Mouse (Mus musculus) midbrain, embryonic 12.5 days (tissue): ENCODE results near the gene Rac2. TPM values are rescaled to one million over a fixed set of nuclear protein-coding genes. Genes with fewer than 3 reads are reported as not detected.
A peak's percentile ranks its signal among the peaks of the same experiment; 100 is the strongest.

ENCODE experiments used
- ATAC-seq: fragments of 200-750 bp; cut with Nextera tagmentation; 2 replicates; pipeline ENCODE4 v1.8.0; 2017; ENCODE audit warnings: low read depth, moderate TSS enrichment, moderate library complexity; ENCODE audit not compliant: low FRiP score
- H3K27ac ChIP-seq: fragments of 300-500 bp; sonication (generic); replicated peaks from 2 replicates; pipeline ENCODE4 v1.5.1; 2016; ENCODE audit warnings: mild to moderate bottlenecking
- H3K27me3 ChIP-seq: fragments of 300-500 bp; sonication (generic); 2 replicates; pipeline ENCODE4 v1.6.1; 2016; ENCODE audit warnings: mild to moderate bottlenecking
- H3K36me3 ChIP-seq: fragments of 300-500 bp; sonication (generic); 2 replicates; pipeline ENCODE4 v1.6.1; 2016
- H3K4me1 ChIP-seq: fragments of 300-500 bp; sonication (generic); 2 replicates; pipeline ENCODE4 v1.6.1; 2016
- H3K4me2 ChIP-seq: fragments of 300-500 bp; sonication (generic); replicated peaks from 2 replicates; pipeline ENCODE4 v1.6.1; 2016; ENCODE audit warnings: mild to moderate bottlenecking, moderate library complexity
- H3K4me3 ChIP-seq: fragments of 300-500 bp; sonication (generic); 2 replicates; pipeline ENCODE4 v1.5.1; 2016; ENCODE audit warnings: mild to moderate bottlenecking
- H3K9ac ChIP-seq: fragments of 300-500 bp; sonication (generic); replicated peaks from 2 replicates; pipeline ENCODE4 v1.6.1; 2016; ENCODE audit warnings: mild to moderate bottlenecking, moderate library complexity
- H3K9me3 ChIP-seq: fragments of 300-500 bp; sonication (generic); 2 replicates; pipeline ENCODE4 v1.6.1; 2016; ENCODE audit warnings: mild to moderate bottlenecking
- WGBS: fragments of 180-500 bp; shearing (Covaris S2); methylation state at CpG from one replicate; pipeline ENCODE4 v1.1.7; 2016; 5-methylcytosine and 5-hydroxymethylcytosine counted together
- polyA plus RNA-seq: library from polyadenylated mRNA; unstranded; fragments of >200 nt; fragmentation: Nextera tagmentation; extraction: Ambion mirVana; gene quantifications from 2 replicates; pipeline ENCODE4 v1.2.1, GENCODE M21; 2016

Gene Rac2
- polyA plus RNA-seq, 1 experiment from 2014 or later, result 6.9 TPM

DNA sequence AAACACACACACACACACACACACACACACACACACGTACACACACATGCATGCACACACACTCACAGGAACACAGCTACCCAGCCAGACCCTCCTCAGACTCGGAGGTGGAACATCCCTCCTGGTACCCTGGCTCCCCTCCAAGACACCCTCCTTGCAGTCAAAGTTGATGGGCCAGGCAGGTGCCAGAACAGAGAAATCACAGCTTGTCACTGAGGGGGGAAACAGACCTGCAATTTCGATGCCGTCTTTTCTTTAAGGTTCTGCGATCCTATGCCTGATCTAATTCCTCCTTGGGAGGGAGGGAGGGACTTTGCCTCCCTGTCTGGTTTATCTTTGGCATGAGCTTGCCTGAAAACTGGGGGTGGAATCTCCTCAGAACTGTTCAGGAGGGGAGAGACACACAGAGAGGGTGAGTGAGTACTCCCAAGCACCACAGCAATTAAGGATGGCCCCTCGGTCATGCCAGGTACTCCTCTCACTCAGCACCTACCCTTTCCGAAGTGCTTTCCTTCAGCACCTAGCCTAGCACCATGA is 29.7 kb downstream of the Rac2 start:
- no peaks in the 10 kb centered on the region for H3K9me3 ChIP-seq
- peaks cover 58% of the 10 kb centered on the region for H3K27me3 ChIP-seq
- peaks cover 15% of the 10 kb centered on the region for H3K4me1 ChIP-seq
- no peak overlapping the region for H3K4me2 ChIP-seq
- no peak overlapping the region for H3K27ac ChIP-seq
- no peak for ATAC-seq
- WGBS, result 80% methylated on average over 7 of the region's 7 CpGs
- H3K4me3 ChIP-seq, result no peak overlapping the region
- H3K36me3 ChIP-seq, result no peaks in the 10 kb centered on the region
- H3K9ac ChIP-seq, result no peak overlapping the region

- Histone ChIP-seq H3K4me2 (no peak overlapping the region), H3K9me3 (no peaks in the 10 kb centered on the region), H3K9ac (no peak overlapping the region), H3K4me3 (no peak overlapping the region), H3K4me1 (peaks cover 13% of the 10 kb centered on the region), H3K27ac (no peak overlapping the region), H3K27me3 (peaks cover 58% of the 10 kb centered on the region), H3K36me3 (no peaks in the 10 kb centered on the region)
- no peak for ATAC-seq
- WGBS, result 90% methylated on average over 3 of the region's 3 CpGs
Measured at GRCm38 (mm10) chr15:78542098-78542766, 30.4 kb downstream of the Rac2 start.

- Histone ChIP-seq H3K4me2 (no peak overlapping the region), H3K4me3 (no peak overlapping the region), H3K9ac (no peak overlapping the region), H3K9me3 (no peaks in the 10 kb centered on the region), H3K27ac (no peak overlapping the region), H3K27me3 (peaks cover 58% of the 10 kb centered on the region), H3K36me3 (no peaks in the 10 kb centered on the region), H3K4me1 (peaks cover 13% of the 10 kb centered on the region)
- ATAC-seq, result no peak
- WGBS, result 72% methylated on average over 3 of the region's 3 CpGs
Measured at GRCm38 (mm10) chr15:78541606-78542005, 31.0 kb downstream of the Rac2 start.

- H3K4me2 ChIP-seq, result no peak overlapping the region
- WGBS, result 71% methylated on average over 3 of the region's 3 CpGs
- H3K27ac ChIP-seq, result no peak overlapping the region
- no peaks in the 10 kb centered on the region for H3K9me3 ChIP-seq
- H3K4me1 ChIP-seq, result peaks cover 15% of the 10 kb centered on the region
- H3K9ac ChIP-seq, result no peak overlapping the region
- no peaks in the 10 kb centered on the region for H3K36me3 ChIP-seq
- no peak overlapping the region for H3K4me3 ChIP-seq
- H3K27me3 ChIP-seq, result peaks cover 56% of the 10 kb centered on the region
- no peak for ATAC-seq
Measured at GRCm38 (mm10) chr15:78541036-78541435, 31.5 kb downstream of the Rac2 start.

DNA sequence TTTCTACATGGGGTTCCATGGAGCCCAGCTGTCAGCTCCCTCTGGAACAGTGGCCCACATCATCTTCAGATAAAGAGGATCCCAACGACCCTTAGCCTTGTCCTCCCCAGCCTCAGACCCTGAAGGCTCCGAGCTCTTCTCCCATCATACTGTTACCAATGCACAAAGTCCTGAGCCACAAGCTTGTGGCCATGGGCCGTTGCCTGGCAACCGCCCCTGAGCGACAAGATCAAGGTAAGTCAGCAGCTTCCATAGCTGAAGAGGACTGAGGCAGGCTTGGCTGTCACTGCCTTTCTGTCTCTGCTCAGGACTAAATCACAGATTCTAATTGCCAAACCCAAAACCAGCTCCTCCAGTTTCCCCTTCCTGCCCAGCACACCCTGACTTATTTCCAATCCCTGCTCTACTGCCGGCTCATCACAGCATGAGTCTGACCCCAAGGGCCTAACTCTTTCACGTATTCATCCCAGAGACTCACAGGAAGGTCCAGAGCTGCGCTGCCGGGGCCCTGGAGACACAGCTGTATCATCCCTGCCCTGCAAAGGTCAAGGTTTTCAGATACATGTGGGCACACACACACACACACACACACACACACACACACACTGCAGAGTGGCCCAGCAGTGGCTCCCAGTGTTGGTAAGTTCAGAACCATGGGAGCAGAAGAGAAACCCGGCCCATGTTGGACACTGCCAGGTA is 36.7 kb downstream of the Rac2 start:
- Histone ChIP-seq H3K4me3 (no peak overlapping the region), H3K27ac (peak overlapping the region; percentile 6; the same call in 1 of the 2 replicates), H3K36me3 (no peaks in the 10 kb centered on the region), H3K9ac (no peak overlapping the region; the same call in 1 of the 2 replicates), H3K4me1 (peaks cover 9% of the 10 kb centered on the region; the same call in 1 of the 2 replicates), H3K27me3 (peaks cover 25% of the 10 kb centered on the region), H3K9me3 (no peaks in the 10 kb centered on the region), H3K4me2 (no peak overlapping the region)
- WGBS, result 39% methylated on average over 10 of the region's 10 CpGs
- no peak for ATAC-seq

DNA sequence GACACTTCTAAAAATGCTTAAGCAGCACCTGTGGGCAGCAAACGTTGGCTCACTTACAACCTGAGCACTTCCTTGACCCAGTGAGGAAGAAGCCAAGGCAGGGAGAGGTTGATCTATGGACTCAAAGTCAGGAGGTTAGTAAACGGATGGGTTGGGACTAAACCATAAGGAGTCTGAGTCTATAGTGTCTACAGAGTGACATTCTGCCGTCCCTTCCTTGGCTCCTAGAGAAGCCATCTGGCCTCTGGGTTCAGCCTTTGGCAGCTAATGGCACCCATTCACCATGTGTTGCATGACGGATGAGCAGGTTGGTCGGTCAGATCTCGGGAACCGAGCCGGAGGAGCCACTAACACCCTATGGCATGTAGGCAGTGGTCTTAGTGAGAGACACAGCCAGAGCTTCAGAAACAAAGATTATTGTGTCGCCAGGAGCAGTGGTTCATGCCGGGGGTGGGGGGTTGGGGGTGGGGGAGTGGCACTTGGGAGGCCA is 39.2 kb downstream of the Rac2 start:
- Histone ChIP-seq H3K9me3 (no peaks in the 10 kb centered on the region), H3K9ac (no peak overlapping the region)
- no peak for ATAC-seq

DNA sequence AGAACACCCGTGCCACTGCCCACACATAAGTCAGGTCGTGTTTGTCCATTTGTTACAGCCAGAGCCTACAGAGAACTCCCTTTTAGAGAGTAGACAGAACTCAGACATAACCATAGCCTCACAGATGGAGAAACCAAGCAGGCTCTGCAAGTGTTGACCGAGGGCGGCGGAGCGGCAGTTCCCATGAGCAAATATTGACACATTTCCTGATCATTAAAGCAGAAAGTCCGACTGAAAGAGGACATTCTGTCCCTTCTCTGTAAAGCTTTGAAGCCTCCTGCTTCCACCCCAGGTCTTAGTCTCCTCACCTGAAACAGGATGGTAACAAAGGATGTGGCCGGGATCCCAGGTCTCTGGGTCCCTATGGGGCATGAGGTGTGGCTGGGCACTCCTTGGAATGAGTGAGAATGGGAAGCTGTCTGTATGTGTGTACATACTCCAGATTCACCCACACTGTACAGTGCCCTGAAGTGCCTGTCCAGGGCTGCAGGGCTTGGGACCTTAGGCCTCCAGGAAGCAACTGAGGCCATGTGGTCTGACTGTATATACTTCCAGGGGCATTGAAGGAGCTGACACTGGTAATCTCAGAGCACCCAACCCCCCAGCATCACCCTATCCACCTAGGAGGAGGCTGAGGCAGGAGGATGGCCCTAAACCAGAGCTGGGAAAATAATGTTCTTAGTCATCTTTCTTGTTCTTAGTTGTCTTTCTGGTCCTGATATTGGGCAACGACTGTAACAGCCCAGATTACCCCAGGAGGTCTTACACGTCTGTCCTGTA is 39.8 kb downstream of the Rac2 start:
- Histone ChIP-seq H3K27ac (no peak overlapping the region; the same call in 1 of the 2 replicates), H3K4me1 (peaks cover 25% of the 10 kb centered on the region), H3K9ac (no peak overlapping the region), H3K36me3 (no peaks in the 10 kb centered on the region), H3K4me3 (no peak overlapping the region), H3K9me3 (no peaks in the 10 kb centered on the region), H3K27me3 (peaks cover 10% of the 10 kb centered on the region), H3K4me2 (no peak overlapping the region)
- 66% methylated on average over 10 of the region's 10 CpGs for WGBS
- no peak for ATAC-seq

More for the DNA sequence above, 39.2 kb downstream of the Rac2 start:
- Histone ChIP-seq H3K36me3 (no peaks in the 10 kb centered on the region), H3K4me3 (no peak overlapping the region), H3K27ac (no peak overlapping the region), H3K4me1 (peaks cover 25% of the 10 kb centered on the region), H3K27me3 (peaks cover 10% of the 10 kb centered on the region), H3K4me2 (no peak overlapping the region)
- 81% methylated on average over 10 of the region's 10 CpGs for WGBS

- H3K9ac ChIP-seq, result peak overlapping the region; percentile 65
- peak overlapping the region; percentile 61 for H3K4me2 ChIP-seq
- no peaks in the 10 kb centered on the region for H3K36me3 ChIP-seq
- peak; percentile 80 for ATAC-seq
- peaks cover 25% of the 10 kb centered on the region for H3K4me1 ChIP-seq
- H3K4me3 ChIP-seq, result peak overlapping the region; percentile 39
- WGBS, result under 1% methylated on average over 25 of the region's 25 CpGs
- peak overlapping the region; percentile 65 for H3K27ac ChIP-seq
- no peaks in the 10 kb centered on the region for H3K9me3 ChIP-seq
- peaks cover 10% of the 10 kb centered on the region for H3K27me3 ChIP-seq
Measured at GRCm38 (mm10) chr15:78531901-78532469, 40.6 kb downstream of the Rac2 start.

- Histone ChIP-seq H3K36me3 (no peaks in the 10 kb centered on the region), H3K9me3 (no peaks in the 10 kb centered on the region), H3K4me2 (peak overlapping the region; percentile 61), H3K4me3 (0 out of 2 replicates have a peak overlapping the region, but pooled peaks have one; percentile 39), H3K9ac (peak overlapping the region; percentile 20; the same call in 1 of the 2 replicates), H3K4me1 (peaks cover 25% of the 10 kb centered on the region), H3K27me3 (peaks cover 10% of the 10 kb centered on the region), H3K27ac (peak overlapping the region; percentile 65)
- WGBS, result 67% methylated on average over 4 of the region's 4 CpGs
- peak; percentile 14; the same call in 1 of the 2 replicates for ATAC-seq
Measured at GRCm38 (mm10) chr15:78531451-78531720, 41.2 kb downstream of the Rac2 start.

GRCm38 (mm10) chr15:78530671-78531450 is 41.7 kb downstream of the Rac2 start, which contains the start of gene C1qtnf6:
C1qtnf6 (minus strand) TSS chr15:78531416.
- Histone ChIP-seq H3K27ac (peak within 1 kb of the TSS; percentile 65), H3K4me1 (peaks cover 22% of the 10 kb centered on the region), H3K36me3 (no peaks in the 10 kb centered on the region), H3K4me3 (peak within 1 kb of the TSS; percentile 39), H3K27me3 (peaks cover 10% of the 10 kb centered on the region), H3K4me2 (peak within 1 kb of the TSS; percentile 61), H3K9me3 (no peaks in the 10 kb centered on the region), H3K9ac (peak within 1 kb of the TSS; percentile 65)
- WGBS, result 73% methylated on average over 17 of the region's 17 CpGs
- no peak for ATAC-seq

- ATAC-seq, result no peak
- Histone ChIP-seq H3K27me3 (peaks cover 10% of the 10 kb centered on the region), H3K4me2 (no peak overlapping the region), H3K4me1 (peaks cover 16% of the 10 kb centered on the region), H3K9ac (peak overlapping the region; percentile 59; the same call in 1 of the 2 replicates), H3K4me3 (no peak overlapping the region), H3K36me3 (no peaks in the 10 kb centered on the region), H3K9me3 (no peaks in the 10 kb centered on the region), H3K27ac (no peak overlapping the region)
- 74% methylated on average over 3 of the region's 3 CpGs for WGBS
Measured at GRCm38 (mm10) chr15:78530141-78530540, 42.4 kb downstream of the Rac2 start.
